Mouse (Mus musculus) ES-Bruce4 (cell line): ENCODE measurements around the gene Rflna. TPM values are rescaled to one million over a fixed set of nuclear protein-coding genes. Genes with fewer than 3 reads are reported as not detected.

Experiments
- H3K27ac ChIP-seq: 2 replicates; pipeline ENCODE4 v1.5.1; 2012; ENCODE audit warnings: low read length, inconsistent platforms; ENCODE audit not compliant: insufficient read depth
- H3K27me3 ChIP-seq: 2 replicates; pipeline ENCODE4 v1.6.1; 2012; ENCODE audit warnings: mild to moderate bottlenecking, low read length, inconsistent platforms; ENCODE audit not compliant: control insufficient read depth, poor library complexity, insufficient read depth, severe bottlenecking
- H3K36me3 ChIP-seq: 2 replicates; pipeline ENCODE4 v1.6.1; 2012; ENCODE audit warnings: inconsistent platforms, mild to moderate bottlenecking, low read length, moderate library complexity; ENCODE audit not compliant: control insufficient read depth, poor library complexity, insufficient read depth, severe bottlenecking
- H3K4me1 ChIP-seq: one replicate; pipeline ENCODE4 v1.8.1; 2011; ENCODE audit warnings: low read length; ENCODE audit not compliant: control insufficient read depth, insufficient read depth
- H3K4me3 ChIP-seq: 2 replicates; pipeline ENCODE4 v1.5.1; 2011; ENCODE audit warnings: low read depth, mild to moderate bottlenecking, low read length
- H3K9ac ChIP-seq: 2 replicates; pipeline ENCODE4 v1.6.1; 2012; ENCODE audit warnings: low read depth, mild to moderate bottlenecking, inconsistent platforms; ENCODE audit not compliant: poor library complexity, severe bottlenecking
- H3K9me3 ChIP-seq: replicated peaks from 2 replicates; pipeline ENCODE4 v1.6.1; 2012; ENCODE audit warnings: mild to moderate bottlenecking, low read length, inconsistent platforms; ENCODE audit not compliant: control insufficient read depth, poor library complexity, insufficient read depth, severe bottlenecking
- CTCF ChIP-seq: IDR thresholded peaks from one replicate; pipeline ENCODE4 v1.8.1; 2011; ENCODE audit warnings: low read depth, low read length
- EP300 ChIP-seq: IDR thresholded peaks from 2 replicates; pipeline ENCODE4 v1.6.1; 2011; ENCODE audit warnings: low read depth, low read length; ENCODE audit not compliant: insufficient read depth
- POLR2A ChIP-seq: IDR thresholded peaks from one replicate; pipeline ENCODE4 v1.8.1; 2011; ENCODE audit warnings: low read length; ENCODE audit not compliant: insufficient read depth
- polyA plus RNA-seq: library from polyadenylated mRNA; stranded (reverse); fragments of >200 nt; gene quantifications from 2 replicates; pipeline ENCODE4 v1.2.4, GENCODE M21; 2011; ENCODE audit warnings: low read depth; ENCODE audit not compliant: missing spikeins, insufficient read depth, insufficient read length

The Rflna gene
- polyA plus RNA-seq, 1 experiment = 2.0 TPM

- Histone ChIP-seq H3K4me3 (no peak overlapping the region), H3K9me3 (no peaks in the 10 kb centered on the region), H3K36me3 (peaks cover 8% of the 10 kb centered on the region; the same call in 1 of the 2 replicates), H3K9ac (no peak overlapping the region), H3K27ac (no peak overlapping the region), H3K4me1 (no peaks in the 10 kb centered on the region), H3K27me3 (no peaks in the 10 kb centered on the region)
- no peak for TF ChIP-seq EP300
- no peak for TF ChIP-seq CTCF
- no peak for TF ChIP-seq POLR2A
Measured at GRCm38 (mm10) chr5:125021298-125021697, 18.3 kb downstream of the Rflna start.

- no peaks in the 10 kb centered on the region for H3K27me3 ChIP-seq
- H3K4me1 ChIP-seq = no peaks in the 10 kb centered on the region
- TF ChIP-seq CTCF = peak; percentile 53
- TF ChIP-seq POLR2A = no peak
- H3K36me3 ChIP-seq = peaks cover 14% of the 10 kb centered on the region
- no peak overlapping the region for H3K27ac ChIP-seq
- H3K4me3 ChIP-seq = no peak overlapping the region
- no peaks in the 10 kb centered on the region for H3K9me3 ChIP-seq
- no peak overlapping the region for H3K9ac ChIP-seq
Measured at GRCm38 (mm10) chr5:125024002-125024401, 21.0 kb downstream of the Rflna start.

GRCm38 (mm10) chr5:125028371-125028770, 25.4 kb downstream of the Rflna start:
- H3K27me3 ChIP-seq = no peaks in the 10 kb centered on the region
- no peak overlapping the region for H3K4me3 ChIP-seq
- H3K9me3 ChIP-seq = no peaks in the 10 kb centered on the region
- peaks cover 20% of the 10 kb centered on the region for H3K36me3 ChIP-seq
- H3K27ac ChIP-seq = no peak overlapping the region
- TF ChIP-seq CTCF (no peak), POLR2A (no peak), EP300 (no peak)
- no peaks in the 10 kb centered on the region for H3K4me1 ChIP-seq
- H3K9ac ChIP-seq = no peak overlapping the region

GRCm38 (mm10) chr5:125028911-125029310, 25.9 kb downstream of the Rflna start:
- Histone ChIP-seq H3K36me3 (peaks cover 17% of the 10 kb centered on the region; the same call in 1 of the 2 replicates), H3K9me3 (no peaks in the 10 kb centered on the region), H3K9ac (no peak overlapping the region), H3K27ac (no peak overlapping the region), H3K4me1 (no peaks in the 10 kb centered on the region), H3K27me3 (no peaks in the 10 kb centered on the region), H3K4me3 (no peak overlapping the region)
- no peak for TF ChIP-seq EP300
- no peak for TF ChIP-seq CTCF
- TF ChIP-seq POLR2A = no peak

GRCm38 (mm10) chr5:125036483-125036882, 33.5 kb downstream of the Rflna start:
- H3K4me1 ChIP-seq = no peaks in the 10 kb centered on the region
- no peak for TF ChIP-seq POLR2A
- TF ChIP-seq CTCF = no peak
- no peak for TF ChIP-seq EP300
- no peaks in the 10 kb centered on the region for H3K27me3 ChIP-seq
- no peak overlapping the region for H3K27ac ChIP-seq
- H3K9ac ChIP-seq = no peak overlapping the region
- H3K36me3 ChIP-seq = peaks cover 7% of the 10 kb centered on the region; the same call in 1 of the 2 replicates
- no peaks in the 10 kb centered on the region for H3K9me3 ChIP-seq
- H3K4me3 ChIP-seq = no peak overlapping the region

- Histone ChIP-seq H3K9me3 (no peaks in the 10 kb centered on the region), H3K36me3 (no peaks in the 10 kb centered on the region)
Measured at GRCm38 (mm10) chr5:125039377-125040027, 36.5 kb downstream of the Rflna start.

More at GRCm38 (mm10) chr5:125039377-125040027, 36.5 kb downstream of the Rflna start:
- Histone ChIP-seq H3K9ac (no peak overlapping the region), H3K27ac (no peak overlapping the region), H3K4me1 (no peaks in the 10 kb centered on the region), H3K4me3 (no peak overlapping the region), H3K27me3 (no peaks in the 10 kb centered on the region)
- TF ChIP-seq CTCF (no peak), EP300 (no peak), POLR2A (no peak)
